Mouse (Mus musculus): Measurements from ENCODE around the gene Efcab3.

The Efcab3 gene

GRCm38 (mm10) chr11:105149766-105150165 is 86.4 kb downstream of the Efcab3 start:
- DNase-seq = no peak

GRCm38 (mm10) chr11:105150691-105151090 is 87.3 kb downstream of the Efcab3 start:
- DNase-seq = no peak

DNA sequence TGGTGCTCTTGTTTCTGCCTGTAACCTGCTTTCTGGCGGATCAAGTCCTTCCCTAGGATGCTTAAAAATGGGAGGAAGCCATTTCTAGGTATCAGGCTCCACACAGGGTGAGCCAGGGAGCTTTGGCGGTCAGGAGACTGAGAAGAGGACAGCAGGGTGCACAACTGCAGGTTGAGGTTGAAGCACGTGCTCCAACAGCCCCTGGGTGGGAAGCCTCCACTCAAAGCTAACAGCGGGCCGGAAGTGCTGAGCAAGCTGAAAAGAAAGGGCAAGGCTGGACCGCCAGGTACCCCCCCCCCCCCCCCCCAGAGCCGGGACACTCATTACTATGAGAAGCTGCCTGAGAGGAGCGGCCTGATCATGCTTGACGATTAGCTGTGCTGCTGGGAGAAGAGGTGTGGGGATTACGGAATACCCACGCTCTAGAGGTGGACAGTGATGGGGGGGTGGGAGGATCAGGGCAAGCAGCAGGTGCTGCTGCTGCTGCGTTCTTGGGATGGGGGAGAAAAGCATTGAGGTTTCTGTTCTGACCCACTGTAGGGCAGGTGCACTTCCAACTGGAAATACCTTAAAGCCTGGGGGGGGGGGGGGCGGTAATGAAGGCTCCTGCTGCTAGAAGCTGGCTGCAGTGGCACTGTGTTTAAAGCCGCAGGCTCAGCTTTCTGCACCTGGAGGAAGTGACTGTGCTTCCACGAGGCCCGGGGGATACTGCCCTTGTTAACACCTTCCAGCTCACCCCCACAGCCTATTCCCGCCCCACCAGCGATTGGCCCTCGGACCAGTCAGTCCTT is 88.0 kb downstream of the Efcab3 start:
- no peak for DNase-seq

DNA sequence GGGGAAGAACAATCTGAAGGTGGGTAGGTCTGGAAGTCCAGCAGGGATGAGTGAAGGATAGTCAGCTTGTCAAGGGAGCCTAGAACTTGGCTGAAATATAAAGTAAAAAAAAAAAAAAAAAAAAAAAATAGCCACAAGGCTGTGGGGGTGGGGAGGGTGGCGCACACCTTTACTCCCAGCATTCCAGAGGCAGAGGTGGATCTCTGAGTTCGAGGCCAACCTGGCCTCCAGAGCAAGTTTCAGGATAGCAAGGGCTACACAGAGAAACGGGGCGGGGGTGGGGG is 88.6 kb downstream of the Efcab3 start:
- no peak for DNase-seq

- no peak for DNase-seq
These were observed 89.0 kb downstream of the Efcab3 start for GRCm38 (mm10) chr11:105152357-105152899.

DNA sequence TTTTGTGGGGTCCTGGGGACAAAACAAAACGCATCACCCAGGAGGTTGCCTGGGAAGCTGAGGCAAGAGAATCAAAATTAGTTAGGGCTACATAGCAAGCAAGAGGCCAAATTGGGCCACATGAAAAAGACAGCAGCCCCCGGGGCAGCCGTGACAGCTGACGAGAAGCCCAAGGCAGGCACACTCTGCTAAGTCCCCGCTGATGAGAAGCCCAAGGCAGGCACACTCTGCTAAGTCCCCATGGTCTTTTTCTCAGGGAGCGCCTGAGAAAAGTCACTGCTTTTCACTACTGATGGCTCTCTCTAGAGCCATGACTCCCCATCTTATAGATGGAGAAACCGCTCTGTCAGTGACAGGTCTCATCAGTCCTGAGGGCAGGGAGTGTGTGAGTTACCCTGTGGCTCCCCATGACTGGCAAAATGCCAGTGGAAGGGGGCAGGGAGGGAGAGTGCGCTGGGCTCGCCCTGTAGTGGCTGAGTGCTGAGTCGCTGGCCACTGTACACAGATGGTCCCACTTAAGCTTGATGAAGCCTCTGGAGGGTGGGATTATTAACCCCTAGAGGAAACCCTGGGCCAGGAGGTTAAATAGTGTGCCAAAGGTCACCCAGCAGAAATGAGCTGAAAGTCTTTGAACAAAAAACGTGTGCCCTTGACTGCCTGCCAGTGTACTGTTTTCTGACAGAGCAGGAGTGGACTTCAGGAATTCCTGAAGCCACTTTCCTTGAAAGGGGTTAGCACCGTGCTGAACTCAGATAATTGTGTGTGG is 89.9 kb downstream of the Efcab3 start:
- DNase-seq = no peak

GRCm38 (mm10) chr11:105155915-105156314 is 92.5 kb downstream of the Efcab3 start:
- no peak for DNase-seq

DNA sequence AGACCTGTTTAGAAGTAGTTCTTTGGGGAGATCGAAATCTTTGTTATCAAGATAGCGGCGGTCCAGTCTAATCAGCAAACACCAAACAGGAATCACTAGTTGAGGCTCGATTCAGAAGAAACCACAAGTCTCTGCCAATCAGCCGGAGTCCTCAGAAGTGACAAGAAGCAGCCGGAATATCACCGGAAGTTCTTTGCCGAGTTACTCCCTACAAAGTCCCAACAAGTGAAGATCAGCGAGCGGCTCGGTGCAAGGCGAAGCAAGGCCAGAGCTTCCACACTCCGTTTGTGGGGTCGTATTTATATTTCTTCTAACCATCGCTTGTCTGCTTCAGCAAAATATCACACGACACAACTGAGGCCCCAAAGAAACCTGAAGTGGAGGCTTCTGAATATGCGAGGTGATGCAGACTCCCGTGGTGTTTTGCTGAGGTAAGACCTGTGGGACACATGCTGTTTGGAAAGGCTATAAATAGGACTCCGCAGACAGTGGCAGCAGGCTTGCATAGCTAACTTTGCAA is 93.4 kb downstream of the Efcab3 start:
- DNase-seq = no peak

DNA sequence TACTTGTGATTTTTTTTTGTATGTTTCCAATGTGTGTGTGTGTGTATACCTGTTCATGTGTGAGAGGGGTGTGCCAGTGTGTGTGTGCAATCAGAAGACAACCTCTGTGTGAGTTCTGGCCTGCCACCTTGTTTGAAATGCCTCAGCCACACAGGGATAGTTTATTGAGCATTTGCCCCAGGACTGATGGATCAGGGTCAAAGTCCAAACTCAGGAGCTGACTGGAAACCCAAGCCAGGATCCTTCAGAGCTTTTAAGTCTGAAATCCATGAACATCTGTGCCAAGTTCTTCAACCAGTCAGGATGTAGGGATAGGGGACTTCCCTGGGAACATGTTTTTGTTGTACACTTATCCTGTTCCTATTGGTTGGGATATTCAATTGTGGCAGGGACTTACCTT is 94.7 kb downstream of the Efcab3 start:
- DNase-seq = no peak

DNA sequence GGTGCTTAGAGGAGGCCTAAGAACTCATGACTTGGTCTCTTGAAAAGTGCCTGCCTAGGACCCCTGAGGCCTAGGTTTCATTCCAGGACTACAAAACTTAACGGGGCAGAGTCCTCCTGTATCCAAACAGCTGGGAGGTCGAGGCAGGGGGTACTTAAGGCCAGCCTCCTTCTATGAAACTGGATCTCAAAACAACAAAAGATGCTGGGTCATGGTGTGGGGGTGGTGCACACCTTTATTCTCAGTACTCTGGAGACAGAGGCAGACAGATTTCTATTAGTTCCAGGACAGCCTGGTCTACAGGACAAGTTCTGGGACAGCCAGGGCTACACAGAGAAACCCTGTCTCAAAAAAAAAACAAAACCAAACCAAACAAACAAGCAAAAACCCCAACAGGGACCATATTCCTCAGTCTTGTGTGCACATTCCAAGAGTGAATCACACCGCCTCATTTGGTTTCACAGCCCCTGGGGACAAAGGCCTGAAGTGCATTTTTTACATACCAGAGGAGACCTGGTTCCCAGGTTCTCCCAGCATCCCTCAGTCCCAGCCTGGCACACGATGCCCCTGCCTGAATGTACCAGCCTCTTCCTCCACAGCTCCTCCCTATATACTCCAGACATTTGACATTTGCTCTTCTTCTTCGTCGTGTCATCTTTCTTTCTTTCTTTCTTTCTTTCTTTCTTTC is 96.4 kb downstream of the Efcab3 start:
- DNase-seq = no peak

DNA sequence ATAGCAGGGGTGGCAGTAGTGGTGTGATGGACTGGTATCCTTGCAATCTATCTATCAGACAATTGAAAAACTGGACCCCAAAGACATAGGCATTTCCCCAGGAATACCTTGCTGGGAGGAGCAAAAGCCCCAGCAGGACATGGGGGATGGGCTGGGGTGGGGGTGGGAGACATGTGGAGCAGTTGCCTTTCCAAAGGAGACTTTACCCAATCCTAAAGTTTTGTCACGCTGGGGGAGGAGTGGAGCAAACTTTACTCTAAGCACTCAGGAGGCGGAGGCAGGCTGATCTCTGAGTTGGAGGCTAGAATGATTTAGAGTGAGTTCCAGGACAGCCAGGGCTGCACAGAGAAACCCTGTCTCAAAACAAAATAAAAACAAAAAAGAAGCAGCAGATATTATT is 98.0 kb downstream of the Efcab3 start:
- DNase-seq = no peak

DNA sequence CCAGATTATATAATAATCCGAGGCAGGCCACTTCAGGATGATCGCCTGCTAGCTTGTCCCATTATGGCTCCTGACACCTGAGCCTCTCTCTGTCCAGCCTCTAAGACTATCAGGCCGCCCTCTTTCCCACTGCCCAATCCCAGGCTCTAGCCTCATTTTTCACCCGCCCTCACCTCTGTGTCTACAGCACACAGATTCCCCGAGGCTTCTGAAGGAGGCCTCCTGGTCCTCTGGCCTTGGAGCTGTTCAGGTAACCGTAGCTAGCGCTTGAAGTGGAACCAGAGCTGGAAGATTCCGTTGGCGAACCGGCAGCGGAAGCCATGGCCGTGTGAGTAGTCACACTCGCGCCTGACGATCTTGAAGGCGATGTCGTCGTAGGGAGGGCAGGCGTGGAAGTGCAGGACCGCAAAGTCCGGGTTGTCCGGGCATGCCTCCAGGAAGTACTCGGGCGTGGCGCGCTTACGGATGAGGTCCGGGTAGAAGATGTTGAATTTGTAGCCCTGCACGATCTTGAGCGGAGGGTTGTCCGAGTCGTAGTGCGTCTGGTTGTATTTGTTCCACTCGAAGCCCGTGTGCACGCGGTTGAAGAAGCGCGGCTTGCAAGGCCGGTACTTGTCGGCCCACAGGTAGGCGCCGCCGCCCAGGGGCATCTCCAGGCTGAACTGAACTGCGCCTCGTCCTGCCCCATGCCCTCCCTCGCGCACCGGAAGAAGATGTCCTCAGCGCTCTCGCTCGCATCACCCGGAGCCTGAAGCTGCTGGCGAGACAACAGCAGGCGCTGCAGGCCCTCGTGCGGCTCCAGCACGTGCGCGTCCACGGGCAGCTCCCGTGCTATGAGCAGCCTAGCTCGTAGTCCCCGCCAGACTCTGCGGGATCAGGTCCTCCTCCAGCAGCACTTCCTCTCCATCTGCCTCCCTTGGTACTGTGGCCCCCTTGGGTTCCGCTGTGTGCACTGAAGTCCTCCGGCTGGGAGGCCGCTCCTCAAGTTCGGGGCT is 101.4 kb downstream of the Efcab3 start:
- DNase-seq = no peak

- no peak for DNase-seq
These were observed 103.4 kb downstream of the Efcab3 start for GRCm38 (mm10) chr11:105166780-105167179.
